Mouse (Mus musculus): ENCODE measurements around the gene Slc12a1. TPM values are rescaled to one million over a fixed set of nuclear protein-coding genes. Genes with fewer than 3 reads are reported as not detected.

Slc12a1 gene
- polyA plus RNA-seq, 1 experiment: not detected

DNA sequence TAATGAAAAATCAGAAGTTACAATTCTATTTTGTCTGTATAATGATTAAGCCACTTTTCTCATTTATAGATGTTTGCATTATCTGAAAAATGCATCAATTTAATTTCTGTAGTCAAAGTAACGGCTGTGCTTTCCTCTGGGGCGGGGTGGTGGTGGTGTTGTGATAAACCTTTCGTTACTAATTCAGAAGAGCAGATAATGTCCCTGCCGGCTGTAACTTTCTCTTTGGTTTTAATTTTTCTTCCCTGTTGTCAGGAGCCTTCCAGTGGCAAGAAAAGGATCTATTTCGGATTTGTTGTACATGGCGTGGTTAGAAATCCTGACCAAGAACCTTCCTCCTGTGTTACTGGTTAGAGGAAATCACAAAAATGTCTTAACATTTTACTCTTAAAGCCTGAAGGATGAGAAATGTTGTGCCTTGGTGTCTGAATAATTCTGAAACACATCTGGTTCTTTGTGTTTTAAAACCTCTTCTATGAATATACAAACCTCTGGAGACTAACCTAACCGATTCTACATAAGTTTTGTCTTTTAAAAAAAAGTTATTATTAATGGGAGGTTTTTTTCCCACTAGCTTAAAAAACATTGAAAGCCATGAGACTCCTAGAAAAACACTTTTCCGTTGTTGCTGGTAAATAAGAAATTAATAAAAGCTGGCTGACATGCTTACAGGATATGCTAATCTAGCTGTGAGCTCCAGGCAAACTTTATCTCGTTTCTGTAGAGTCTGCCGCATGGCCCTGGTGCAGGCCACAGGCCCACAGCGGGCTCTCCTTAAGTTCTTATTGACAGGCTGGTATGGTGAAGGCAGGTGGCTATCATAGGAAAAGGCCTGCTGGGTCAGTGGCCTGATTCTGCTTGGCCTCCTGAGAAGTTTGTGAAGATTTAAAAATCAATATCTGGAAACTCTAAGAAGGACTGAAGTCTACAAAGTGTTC lies 76.4 kb downstream of the Slc12a1 start:
- Histone ChIP-seq H3K4me1 (ENCODE audit: control insufficient read depth, insufficient read depth, insufficient read length, low read length) (no peaks in the 10 kb centered on the region), H3K36me3 (ENCODE audit: control insufficient read depth, insufficient read depth, low read length) (no peaks in the 10 kb centered on the region), H3K27me3 (ENCODE audit: control insufficient read depth, insufficient read depth, low read length) (no peaks in the 10 kb centered on the region), H3K4me3 (ENCODE audit: low read depth, low read length) (no peak overlapping the region), H3K27ac (ENCODE audit: insufficient read depth, low read depth, low read length) (no peak overlapping the region)
- TF ChIP-seq POLR2A (IDR thresholded peaks at IDR 0.05; ENCODE audit: low read depth, low read length) (no peak), CTCF (IDR thresholded peaks at IDR 0.05; ENCODE audit: extremely low read depth, insufficient read length, insufficient replicate concordance, low read depth, low read length) (no peak)
- WGBS: 70% methylated on average over 11 of the region's 11 CpGs

GRCm38 (mm10) chr2:125232183-125232582 lies 79.9 kb downstream of the Slc12a1 start:
- TF ChIP-seq CTCF (IDR thresholded peaks at IDR 0.05; ENCODE audit: extremely low read depth, insufficient read length, insufficient replicate concordance, low read depth, low read length) (no peak), POLR2A (IDR thresholded peaks at IDR 0.05; ENCODE audit: low read depth, low read length) (no peak)

DNA sequence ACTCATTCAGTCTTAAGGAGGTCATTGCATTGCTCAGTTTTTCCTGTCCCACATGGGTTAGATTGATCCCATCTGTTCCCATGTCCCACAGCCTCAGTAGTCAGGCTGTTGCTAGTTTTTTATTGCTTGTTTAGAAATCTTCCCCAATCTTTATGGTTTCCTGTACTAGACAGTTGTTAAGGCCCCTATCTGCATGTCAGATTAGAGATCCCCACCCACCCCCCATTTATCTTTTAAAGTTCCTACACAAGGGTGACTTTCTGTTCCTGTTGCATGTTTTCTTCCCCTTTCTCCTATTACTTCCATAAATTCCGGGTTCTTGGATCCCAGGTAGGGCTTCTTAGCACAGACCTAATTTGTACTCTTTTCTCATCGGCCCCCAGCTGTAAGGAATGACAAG lies 81.2 kb downstream of the Slc12a1 start:
- no peaks in the 10 kb centered on the region for H3K36me3 ChIP-seq (ENCODE audit: control insufficient read depth, insufficient read depth, low read length)
- TF ChIP-seq POLR2A (IDR thresholded peaks at IDR 0.05; ENCODE audit: low read depth, low read length) (no peak), CTCF (IDR thresholded peaks at IDR 0.05; ENCODE audit: extremely low read depth, insufficient read length, insufficient replicate concordance, low read depth, low read length) (no peak)
- H3K27me3 ChIP-seq (ENCODE audit: control insufficient read depth, insufficient read depth, low read length): no peaks in the 10 kb centered on the region
- no peak overlapping the region for H3K4me3 ChIP-seq (ENCODE audit: low read depth, low read length)
- WGBS: 64% methylated on average over 2 of the region's 2 CpGs
- no peaks in the 10 kb centered on the region for H3K4me1 ChIP-seq (ENCODE audit: control insufficient read depth, insufficient read depth, insufficient read length, low read length)
- H3K27ac ChIP-seq (ENCODE audit: insufficient read depth, low read depth, low read length): no peak overlapping the region

More at GRCm38 (mm10) chr2:125232183-125232582, 79.9 kb downstream of the Slc12a1 start:
- 86% methylated on average over 4 of the region's 4 CpGs for WGBS
- Histone ChIP-seq H3K27me3 (ENCODE audit: control insufficient read depth, insufficient read depth, low read length) (no peaks in the 10 kb centered on the region), H3K27ac (ENCODE audit: insufficient read depth, low read depth, low read length) (no peak overlapping the region), H3K4me1 (ENCODE audit: control insufficient read depth, insufficient read depth, insufficient read length, low read length) (no peaks in the 10 kb centered on the region), H3K36me3 (ENCODE audit: control insufficient read depth, insufficient read depth, low read length) (no peaks in the 10 kb centered on the region), H3K4me3 (ENCODE audit: low read depth, low read length) (no peak overlapping the region)

DNA sequence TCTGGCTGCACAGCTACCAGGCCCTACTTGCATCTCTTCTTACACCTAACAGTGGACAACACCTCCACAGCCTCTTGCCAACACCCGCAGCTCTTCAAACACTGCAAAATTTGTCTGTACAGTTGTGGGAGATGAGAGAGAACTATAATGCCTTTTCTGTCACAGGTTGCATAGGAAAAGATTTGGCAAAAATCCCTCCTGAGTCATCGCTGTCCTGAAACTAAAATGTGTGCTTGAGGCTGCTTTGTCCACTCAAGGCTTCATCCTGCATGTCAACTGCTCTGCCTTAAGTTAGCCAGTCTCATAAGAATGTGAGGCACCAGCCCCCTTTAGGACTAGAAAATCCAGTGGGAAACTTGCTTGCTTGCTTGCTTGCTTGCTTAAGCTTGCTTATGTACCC lies 81.7 kb downstream of the Slc12a1 start:
- no peak overlapping the region for H3K4me3 ChIP-seq (ENCODE audit: low read depth, low read length)
- WGBS: 78% methylated on average over 2 of the region's 2 CpGs
- no peak for TF ChIP-seq POLR2A (IDR thresholded peaks at IDR 0.05; ENCODE audit: low read depth, low read length)
- no peak for TF ChIP-seq CTCF (IDR thresholded peaks at IDR 0.05; ENCODE audit: extremely low read depth, insufficient read length, insufficient replicate concordance, low read depth, low read length)
- no peaks in the 10 kb centered on the region for H3K27me3 ChIP-seq (ENCODE audit: control insufficient read depth, insufficient read depth, low read length)
- H3K4me1 ChIP-seq (ENCODE audit: control insufficient read depth, insufficient read depth, insufficient read length, low read length): no peaks in the 10 kb centered on the region
- H3K27ac ChIP-seq (ENCODE audit: insufficient read depth, low read depth, low read length): no peak overlapping the region
- no peaks in the 10 kb centered on the region for H3K36me3 ChIP-seq (ENCODE audit: control insufficient read depth, insufficient read depth, low read length)

DNA sequence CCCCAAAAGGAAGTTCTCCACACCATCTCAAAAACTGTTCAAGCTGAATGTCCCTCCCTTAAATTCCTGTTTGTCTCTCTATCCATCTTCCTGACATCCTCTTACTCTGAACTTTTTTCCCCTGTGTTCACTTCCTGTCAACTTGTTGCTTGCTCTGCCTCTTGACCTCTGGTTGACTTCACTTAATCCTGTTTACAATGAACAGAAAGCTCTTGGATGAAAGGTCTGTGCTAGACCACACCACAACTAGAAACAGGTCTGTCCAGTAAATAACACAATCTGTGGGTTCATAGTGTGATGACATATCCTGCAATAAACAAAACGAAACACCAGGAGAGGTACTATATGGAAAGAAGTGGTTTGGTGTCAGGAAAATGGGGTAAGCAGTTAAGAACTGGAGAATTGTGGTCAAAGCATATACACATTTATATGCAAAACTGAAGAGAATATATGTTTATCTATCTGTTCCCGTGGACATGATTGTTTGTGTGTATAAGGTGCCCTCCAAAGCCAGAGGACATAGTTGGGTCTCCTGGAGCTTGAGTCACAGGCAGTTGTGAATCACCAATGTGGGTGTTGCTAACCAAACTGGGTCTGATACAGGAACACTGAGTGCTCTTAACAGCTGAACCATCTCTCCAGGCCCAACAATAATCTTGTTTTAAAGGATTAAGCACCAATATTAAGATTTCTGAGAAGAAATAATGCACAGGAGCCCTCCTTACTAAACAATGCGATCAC lies 93.4 kb downstream of the Slc12a1 start:
- no peaks in the 10 kb centered on the region for H3K27me3 ChIP-seq (ENCODE audit: control insufficient read depth, insufficient read depth, low read length)
- no peak overlapping the region for H3K27ac ChIP-seq (ENCODE audit: insufficient read depth, low read depth, low read length)
- 82% methylated on average over 3 of the region's 3 CpGs for whole genome bisulfite sequencing
- H3K36me3 ChIP-seq (ENCODE audit: control insufficient read depth, insufficient read depth, low read length): no peaks in the 10 kb centered on the region
- H3K4me3 ChIP-seq (ENCODE audit: low read depth, low read length): no peak overlapping the region
- peaks cover 3% of the 10 kb centered on the region; the same call in 1 of the 2 replicates for H3K4me1 ChIP-seq (ENCODE audit: control insufficient read depth, insufficient read depth, insufficient read length, low read length)
- no peak for TF ChIP-seq CTCF (IDR thresholded peaks at IDR 0.05; ENCODE audit: extremely low read depth, insufficient read length, insufficient replicate concordance, low read depth, low read length)
- TF ChIP-seq POLR2A (IDR thresholded peaks at IDR 0.05; ENCODE audit: low read depth, low read length): no peak

- H3K27ac ChIP-seq (ENCODE audit: insufficient read depth, low read depth, low read length): no peak overlapping the region
- no peaks in the 10 kb centered on the region for H3K36me3 ChIP-seq (ENCODE audit: control insufficient read depth, insufficient read depth, low read length)
- no peak overlapping the region for H3K4me3 ChIP-seq (ENCODE audit: low read depth, low read length)
- no peaks in the 10 kb centered on the region for H3K27me3 ChIP-seq (ENCODE audit: control insufficient read depth, insufficient read depth, low read length)
- TF ChIP-seq CTCF (IDR thresholded peaks at IDR 0.05; ENCODE audit: extremely low read depth, insufficient read length, insufficient replicate concordance, low read depth, low read length) (no peak), POLR2A (IDR thresholded peaks at IDR 0.05; ENCODE audit: low read depth, low read length) (no peak)
- peaks cover 3% of the 10 kb centered on the region; the same call in 1 of the 2 replicates for H3K4me1 ChIP-seq (ENCODE audit: control insufficient read depth, insufficient read depth, insufficient read length, low read length)
- WGBS: 6% methylated on average over 9 of the region's 9 CpGs
These were observed 94.4 kb downstream of the Slc12a1 start for GRCm38 (mm10) chr2:125246669-125247068.

Data from small intestine, adult 2 months (tissue).